Mouse (Mus musculus) MEL (cell line): ENCODE data around the gene Mad2l1bp. TPM values are rescaled to one million over a fixed set of nuclear protein-coding genes. Genes with fewer than 3 reads are reported as not detected.

Experiments used
- DNase-seq: peaks from one replicate; pipeline ENCODE4 v3.0.0; 2011; ENCODE audit warnings: low read depth, low spot score
- H3K27ac ChIP-seq: 2 replicates; pipeline ENCODE4 v1.5.1; 2012; ENCODE audit warnings: low read depth, mild to moderate bottlenecking, control low read depth, low read length, moderate library complexity; ENCODE audit not compliant: control insufficient read depth
- H3K27me3 ChIP-seq, 2 experiments: fragments of 150-350 bp in 1 of 2; sonication (generic) in 1 of 2; 2 replicates each; pipeline ENCODE4 v1.6.1; 2012; ENCODE audit warnings: low read length in 2 of 2, mild to moderate bottlenecking in 2 of 2, improper control_type of control experiment in 1 of 2, moderate library complexity in 1 of 2; ENCODE audit not compliant: insufficient read depth in 2 of 2, control insufficient read depth in 1 of 2
- H3K36me3 ChIP-seq, 2 experiments: 2 replicates each; pipeline ENCODE4 v1.6.1; 2012 to 2014; ENCODE audit warnings: low read length in 2 of 2, improper control_type of control experiment in 1 of 2, inconsistent platforms in 1 of 2, mild to moderate bottlenecking in 1 of 2; ENCODE audit not compliant: insufficient read depth in 2 of 2, control insufficient read depth in 1 of 2
- H3K4me1 ChIP-seq, 2 experiments: fragments of 150-350 bp in 1 of 2; sonication (generic) in 1 of 2; 2 replicates each; pipeline ENCODE4 v1.6.1; 2012; ENCODE audit warnings: low read length in 2 of 2, improper control_type of control experiment in 1 of 2, mild to moderate bottlenecking in 1 of 2; ENCODE audit not compliant: insufficient read depth in 2 of 2, control insufficient read depth in 1 of 2
- H3K4me3 ChIP-seq, 2 experiments: fragments of 150-350 bp in 1 of 2; sonication (generic) in 1 of 2; 2 replicates each; pipeline ENCODE4 v1.5.1; 2012; ENCODE audit warnings: low read depth in 2 of 2, low read length in 2 of 2, mild to moderate bottlenecking in 2 of 2, moderate library complexity in 2 of 2, control low read depth in 1 of 2, improper control_type of control experiment in 1 of 2; ENCODE audit not compliant: control insufficient read depth in 1 of 2, insufficient read depth in 1 of 2
- H3K79me2 ChIP-seq: 2 replicates; pipeline ENCODE4 v1.6.1; 2012; ENCODE audit warnings: mild to moderate bottlenecking, low read length, moderate library complexity; ENCODE audit not compliant: control insufficient read depth, poor library complexity, insufficient read depth
- H3K9ac ChIP-seq: 2 replicates; pipeline ENCODE4 v1.6.1; 2012; ENCODE audit warnings: low read depth, mild to moderate bottlenecking, control low read depth, low read length, moderate library complexity; ENCODE audit not compliant: control insufficient read depth, poor library complexity, severe bottlenecking
- H3K9me3 ChIP-seq: fragments of 150-350 bp; sonication (generic); replicated peaks from 2 replicates; pipeline ENCODE4 v1.6.1; 2012; ENCODE audit warnings: mild to moderate bottlenecking, low read length, improper control_type of control experiment, moderate library complexity; ENCODE audit not compliant: insufficient read depth
- CHD2 ChIP-seq: IDR thresholded peaks from 2 replicates; pipeline ENCODE4 v1.6.1; 2011; ENCODE audit warnings: low read length, improper control_type of control experiment
- CTCF ChIP-seq, 3 experiments: IDR thresholded peaks in 2 of 3; conservative IDR thresholded peaks in 1 of 3; 2 replicates each; pipeline ENCODE4 v1.5.1; 2011 to 2012; ENCODE audit warnings: low read length in 3 of 3, low read depth in 2 of 3, mild to moderate bottlenecking in 2 of 3, improper control_type of control experiment in 1 of 3, inconsistent platforms in 1 of 3, mixed read lengths in 1 of 3, moderate library complexity in 1 of 3; ENCODE audit not compliant: control insufficient read depth in 1 of 3, insufficient read depth in 1 of 3, poor library complexity in 1 of 3, severe bottlenecking in 1 of 3
- E2F4 ChIP-seq: IDR thresholded peaks from 2 replicates; pipeline ENCODE4 v1.6.1; 2011; ENCODE audit warnings: low read depth, low read length, improper control_type of control experiment, borderline replicate concordance
- ELF1 ChIP-seq: IDR thresholded peaks from 2 replicates; pipeline ENCODE4 v1.6.1; 2014; ENCODE audit warnings: low read depth, mild to moderate bottlenecking, inconsistent platforms, low read length, improper control_type of control experiment, moderate library complexity
- EP300 ChIP-seq, 2 experiments: IDR thresholded peaks; 2 replicates each; pipeline ENCODE4 v1.6.1; 2011; ENCODE audit warnings: improper control_type of control experiment in 2 of 2, low read length in 2 of 2, low read depth in 1 of 2, mild to moderate bottlenecking in 1 of 2
- ETS1 ChIP-seq: IDR thresholded peaks from 2 replicates; pipeline ENCODE4 v1.6.1; 2012; ENCODE audit warnings: low read depth, mild to moderate bottlenecking, inconsistent platforms, low read length, improper control_type of control experiment, moderate library complexity
- GATA1 ChIP-seq: IDR thresholded peaks from 2 replicates; pipeline ENCODE4 v1.6.1; 2011; ENCODE audit warnings: low read depth, low read length, improper control_type of control experiment
- HCFC1 ChIP-seq: IDR thresholded peaks from 2 replicates; pipeline ENCODE4 v1.6.1; 2012; ENCODE audit warnings: low read depth, mild to moderate bottlenecking, inconsistent platforms, low read length, improper control_type of control experiment, moderate library complexity
- KAT2A ChIP-seq: conservative IDR thresholded peaks from 2 replicates; pipeline ENCODE4 v1.6.1; 2012; ENCODE audit warnings: low read depth, low read length, improper control_type of control experiment, inconsistent platforms
- MAFK ChIP-seq: IDR thresholded peaks from 2 replicates; pipeline ENCODE4 v1.6.1; 2011; ENCODE audit warnings: low read depth, mild to moderate bottlenecking, low read length, improper control_type of control experiment, borderline replicate concordance
- MAX ChIP-seq: IDR thresholded peaks from 2 replicates; pipeline ENCODE4 v1.6.1; 2011; ENCODE audit warnings: low read length, improper control_type of control experiment
- MEF2A ChIP-seq: IDR thresholded peaks from 2 replicates; pipeline ENCODE4 v1.6.1; 2014; ENCODE audit warnings: low read depth, mild to moderate bottlenecking, inconsistent platforms, low read length, improper control_type of control experiment; ENCODE audit not compliant: poor library complexity, insufficient replicate concordance, severe bottlenecking; ENCODE audit errors: extremely low read depth
- MXI1 ChIP-seq: IDR thresholded peaks from 2 replicates; pipeline ENCODE4 v1.6.1; 2011; ENCODE audit warnings: mild to moderate bottlenecking, low read depth, low read length, improper control_type of control experiment
- NRF1 ChIP-seq: IDR thresholded peaks from 2 replicates; pipeline ENCODE4 v1.6.1; 2014; ENCODE audit warnings: low read depth, mild to moderate bottlenecking, inconsistent platforms, low read length, improper control_type of control experiment, moderate library complexity; ENCODE audit not compliant: poor library complexity, insufficient read depth, severe bottlenecking
- POLR2AphosphoS2 ChIP-seq: IDR thresholded peaks from 2 replicates; pipeline ENCODE4 v1.6.1; 2011; ENCODE audit warnings: low read length, improper control_type of control experiment
- SMC3 ChIP-seq: IDR thresholded peaks from 2 replicates; pipeline ENCODE4 v1.6.1; 2011; ENCODE audit warnings: low read depth, low read length, improper control_type of control experiment
- TCF12 ChIP-seq: IDR thresholded peaks from 2 replicates; pipeline ENCODE4 v1.6.1; 2014; ENCODE audit warnings: low read depth, mild to moderate bottlenecking, inconsistent platforms, low read length, improper control_type of control experiment, moderate library complexity
- UBTF ChIP-seq: IDR thresholded peaks from 2 replicates; pipeline ENCODE4 v1.6.1; 2012; ENCODE audit warnings: low read depth, mild to moderate bottlenecking, inconsistent platforms, low read length, improper control_type of control experiment, moderate library complexity, borderline replicate concordance; ENCODE audit not compliant: insufficient read depth
- USF1 ChIP-seq: IDR thresholded peaks from 2 replicates; pipeline ENCODE4 v1.6.1; 2014; ENCODE audit warnings: low read depth, mild to moderate bottlenecking, inconsistent platforms, low read length, improper control_type of control experiment, moderate library complexity
- USF2 ChIP-seq, 2 experiments: IDR thresholded peaks; 2 replicates each; pipeline ENCODE4 v1.6.1; 2011 to 2012; ENCODE audit warnings: improper control_type of control experiment in 2 of 2, low read length in 2 of 2, borderline replicate concordance in 1 of 2, inconsistent platforms in 1 of 2, low read depth in 1 of 2, mild to moderate bottlenecking in 1 of 2; ENCODE audit not compliant: insufficient read depth in 1 of 2
- ZKSCAN1 ChIP-seq: IDR thresholded peaks from 2 replicates; pipeline ENCODE4 v1.6.1; 2012; ENCODE audit warnings: low read depth, mild to moderate bottlenecking, inconsistent platforms, low read length, improper control_type of control experiment, moderate library complexity
- ZMIZ1 ChIP-seq: IDR thresholded peaks from 2 replicates; pipeline ENCODE4 v1.6.1; 2012; ENCODE audit warnings: low read depth, mild to moderate bottlenecking, inconsistent platforms, low read length, improper control_type of control experiment, moderate library complexity
- ZNF384 ChIP-seq: IDR thresholded peaks from 2 replicates; pipeline ENCODE4 v1.6.1; 2012; ENCODE audit warnings: low read depth, mild to moderate bottlenecking, inconsistent platforms, low read length, improper control_type of control experiment
- polyA plus RNA-seq, 2 experiments: library from polyadenylated mRNA; stranded (reverse) in 1 of 2; unstranded in 1 of 2; fragments of >175 nt in 1 of 2; fragments of >200 nt in 1 of 2; gene quantifications; 2 replicates each; pipeline versions ENCODE4 v1.2.1 to v1.2.4; 2012; ENCODE audit warnings: low replicate concordance in 2 of 2, low read depth in 1 of 2; ENCODE audit not compliant: insufficient read length in 2 of 2, insufficient read depth in 1 of 2, missing spikeins in 1 of 2
- total RNA-seq: library from RNA; depleted of rRNA; stranded (reverse); fragments of 300-350 nt; gene quantifications from 2 replicates; pipeline ENCODE4 v1.2.3, GENCODE M21; 2012

The Mad2l1bp gene
- total and polyA plus RNA-seq, 3 experiments: 14.1 to 23.1 TPM; not detected in 1

- no peaks in the 10 kb centered on the region for H3K9me3 ChIP-seq
- no peaks in the 10 kb centered on the region for H3K27me3 ChIP-seq
- H3K79me2 ChIP-seq: peaks cover 9% of the 10 kb centered on the region
- H3K27ac ChIP-seq: no peak overlapping the region
- peaks cover 0 to 19% of the 10 kb centered on the region in 2 experiments; a peak in 3 of 4 replicates for H3K36me3 ChIP-seq
- no peak for DNase-seq
- H3K4me1 ChIP-seq: peaks cover 16 to 27% of the 10 kb centered on the region in 2 experiments; a peak in 3 of 4 replicates
- H3K4me3 ChIP-seq: no peak overlapping the region
- no peak overlapping the region for H3K9ac ChIP-seq
- TF ChIP-seq HCFC1 (no peak), SMC3 (no peak), MEF2A (no peak), GATA1 (no peak), KAT2A (no peak), CHD2 (no peak), MAFK (no peak), MXI1 (no peak)
Measured at GRCm38 (mm10) chr17:46164791-46165190, 11.4 kb upstream of the Mad2l1bp start.

GRCm38 (mm10) chr17:46164301-46164700 lies 10.9 kb upstream of the Mad2l1bp start:
- no peaks in the 10 kb centered on the region for H3K27me3 ChIP-seq
- H3K4me3 ChIP-seq: no peak overlapping the region
- DNase-seq: no peak
- H3K79me2 ChIP-seq: peaks cover 9% of the 10 kb centered on the region
- peaks cover 16 to 27% of the 10 kb centered on the region in 2 experiments; a peak in 3 of 4 replicates for H3K4me1 ChIP-seq
- no peaks in the 10 kb centered on the region for H3K9me3 ChIP-seq
- H3K36me3 ChIP-seq: peaks cover 0 to 19% of the 10 kb centered on the region in 2 experiments; a peak in 3 of 4 replicates
- TF ChIP-seq USF1 (no peak), USF2 (IDR thresholded peaks at IDR 0.05; ENCODE audit: borderline replicate concordance in 1 of 2, insufficient read depth in 1 of 2, low read depth in 1 of 2, low read length in 2 of 2) (no peak), NRF1 (no peak), EP300 (IDR thresholded peaks at IDR 0.05; ENCODE audit: low read depth in 1 of 2, low read length in 2 of 2) (no peak)
- H3K9ac ChIP-seq: no peak overlapping the region
- no peak overlapping the region for H3K27ac ChIP-seq

GRCm38 (mm10) chr17:46162951-46163421 lies 9.6 kb upstream of the Mad2l1bp start:
- DNase-seq: peak; percentile 78
- Histone ChIP-seq H3K27me3 (no peaks in the 10 kb centered on the region), H3K9ac (peak overlapping the region; percentile 57), H3K27ac (peak overlapping the region; percentile 76), H3K36me3 (peaks cover 0 to 20% of the 10 kb centered on the region in 2 experiments; a peak in 3 of 4 replicates), H3K79me2 (peaks cover 9% of the 10 kb centered on the region), H3K9me3 (no peaks in the 10 kb centered on the region), H3K4me1 (peaks cover 18 to 30% of the 10 kb centered on the region in 2 experiments; a peak in 3 of 4 replicates), H3K4me3 (peak overlapping the region; percentile 44 to 84)
- TF ChIP-seq E2F4 (no peak), MAX (peak; percentile 50; the same call in 1 of the 2 replicates), MXI1 (peak; percentile 29; the same call in 1 of the 2 replicates), TCF12 (no peak; the same call in 1 of the 2 replicates), NRF1 (no peak), ZMIZ1 (no peak), ETS1 (peak; percentile 98), CTCF (IDR thresholded peaks at IDR 0.05 in 2 of 3, conservative IDR thresholded peaks at IDR 0.05 in 1 of 3; ENCODE audit: control insufficient read depth in 1 of 3, insufficient read depth in 1 of 3, low read depth in 2 of 3, low read length in 3 of 3, poor library complexity in 1 of 3, severe bottlenecking in 1 of 3) (no peak), EP300 (IDR thresholded peaks at IDR 0.05; ENCODE audit: low read depth in 1 of 2, low read length in 2 of 2) (peak in 1 of 2 experiments; percentile 62; a peak in 3 of 4 replicates), ZKSCAN1 (no peak), MAFK (no peak), ZNF384 (no peak), ELF1 (no peak), UBTF (no peak), POLR2AphosphoS2 (no peak; the same call in 1 of the 2 replicates), MEF2A (no peak)
